Mouse (Mus musculus) intestine, embryonic 16.5 days (tissue): ENCODE measurements around the gene Asb1. TPM values are rescaled to one million over a fixed set of nuclear protein-coding genes. Genes with fewer than 3 reads are reported as not detected.

Experiments used
- ATAC-seq: fragments of 200-750 bp; cut with Nextera tagmentation; 2 replicates; pipeline ENCODE4 v1.8.0; 2017; ENCODE audit warnings: moderate TSS enrichment, moderate library complexity
- H3K27ac ChIP-seq: fragments of 300-500 bp; sonication (generic); 2 replicates; pipeline ENCODE4 v1.5.1; 2014; ENCODE audit warnings: mild to moderate bottlenecking, low read length
- H3K27me3 ChIP-seq: fragments of 300-500 bp; sonication (generic); replicated peaks from 2 replicates; pipeline ENCODE4 v1.6.1; 2014; ENCODE audit warnings: low read length, control low read depth, mixed read lengths; ENCODE audit not compliant: control insufficient read depth, insufficient read depth
- H3K36me3 ChIP-seq: fragments of 300-500 bp; sonication (generic); 2 replicates; pipeline ENCODE4 v1.6.1; 2014; ENCODE audit warnings: low read length, control low read depth; ENCODE audit not compliant: control insufficient read depth, insufficient read depth
- H3K4me1 ChIP-seq: fragments of 300-500 bp; sonication (generic); 2 replicates; pipeline ENCODE4 v1.6.1; 2014; ENCODE audit warnings: low read length, control low read depth, mixed read lengths; ENCODE audit not compliant: control insufficient read depth, insufficient read depth
- H3K4me2 ChIP-seq: fragments of 300-500 bp; sonication (generic); 2 replicates; pipeline ENCODE4 v1.6.1; 2014; ENCODE audit warnings: low read depth, low read length, control low read depth
- H3K4me3 ChIP-seq: fragments of 300-500 bp; sonication (generic); 2 replicates; pipeline ENCODE4 v1.5.1; 2014; ENCODE audit warnings: mild to moderate bottlenecking, low read length
- H3K9ac ChIP-seq: fragments of 300-500 bp; sonication (generic); 2 replicates; pipeline ENCODE4 v1.6.1; 2014; ENCODE audit warnings: low read depth, low read length
- H3K9me3 ChIP-seq: fragments of 300-500 bp; sonication (generic); 2 replicates; pipeline ENCODE4 v1.6.1; 2016; ENCODE audit warnings: low read length, control low read depth; ENCODE audit not compliant: control insufficient read depth
- WGBS: fragments of 180-500 bp; shearing (Covaris S2); extraction: QIAGEN DNeasy Blood & Tissue Kit; methylation state at CpG from one replicate; pipeline ENCODE4 v1.1.7; 2014; 5-methylcytosine and 5-hydroxymethylcytosine counted together
- polyA plus RNA-seq: library from polyadenylated mRNA; unstranded; fragments of >200 nt; fragmentation: Nextera tagmentation; extraction: Ambion mirVana; gene quantifications from 2 replicates; pipeline ENCODE4 v1.2.1, GENCODE M21; 2015

Asb1 gene
- 3.1 and 3.4 TPM in 2 replicates for polyA plus RNA-seq

DNA sequence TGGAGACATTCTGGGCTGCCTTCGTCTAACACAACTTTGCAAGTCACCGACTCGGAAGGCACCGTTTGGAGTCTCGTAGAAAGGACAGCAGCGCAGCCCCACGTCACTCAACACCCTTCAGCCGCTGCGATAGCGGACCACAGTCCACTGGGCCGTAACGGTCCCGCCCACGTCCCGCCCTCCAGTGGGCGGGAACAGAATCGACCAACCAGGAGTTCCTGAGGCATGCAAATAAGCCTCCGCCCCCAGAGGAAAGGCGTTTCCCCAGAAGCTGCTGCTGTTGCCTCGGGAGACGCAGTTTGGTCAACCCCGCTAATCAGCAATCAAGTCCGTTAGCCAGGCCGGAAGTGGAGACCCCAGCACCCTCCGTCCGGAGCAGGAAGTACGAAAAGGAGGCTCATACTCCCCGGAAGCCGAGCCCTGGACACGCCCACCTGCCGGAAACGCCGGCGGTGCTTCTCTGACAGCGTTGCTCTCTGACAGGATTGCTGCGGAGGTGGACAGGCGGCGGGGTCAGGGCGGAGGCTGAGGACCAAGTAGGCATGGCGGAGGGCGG, at the start of gene Asb1:
Gene Asb1 (plus strand): TSS at position 274 of the 556 bp plus-strand sequence.
- peaks cover 6% of the 10 kb centered on the region; the same call in 1 of the 2 replicates for H3K27me3 ChIP-seq
- H3K4me1 ChIP-seq = peaks cover 12% of the 10 kb centered on the region
- 0 out of 2 replicates have a peak within 1 kb of the TSS, but pooled peaks have one; percentile 33 for H3K27ac ChIP-seq
- peak within 1 kb of the TSS; percentile 96 for H3K4me2 ChIP-seq
- no peaks in the 10 kb centered on the region for H3K36me3 ChIP-seq
- no peaks in the 10 kb centered on the region for H3K9me3 ChIP-seq
- peak; percentile 98 for ATAC-seq
- WGBS = under 1% methylated on average over 41 of the region's 41 CpGs
- peak within 1 kb of the TSS; percentile 93 for H3K4me3 ChIP-seq
- H3K9ac ChIP-seq = peak within 1 kb of the TSS; percentile 81

DNA sequence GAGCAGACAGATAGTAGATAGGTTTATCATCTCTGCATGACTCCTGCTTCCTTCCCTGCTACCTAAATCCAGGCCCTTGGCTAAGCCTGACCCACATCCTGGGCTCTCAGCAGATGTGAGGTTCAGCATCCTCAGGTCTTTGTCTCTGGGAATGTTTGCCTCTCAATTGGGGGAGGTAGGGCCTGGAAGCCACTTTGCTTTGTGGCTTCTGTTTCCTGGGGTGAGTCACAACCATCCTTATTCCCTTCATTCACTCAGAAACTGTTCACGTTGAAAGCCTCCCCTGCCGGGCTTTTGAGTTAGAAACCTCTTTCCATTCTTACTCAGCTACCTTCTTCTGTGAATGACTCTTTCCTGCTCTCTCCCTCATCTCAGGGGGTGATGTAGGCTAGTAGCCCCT, 47.6 kb upstream of the Asb1 start:
- Histone ChIP-seq H3K27ac (no peak overlapping the region), H3K36me3 (no peaks in the 10 kb centered on the region), H3K4me2 (no peak overlapping the region), H3K9ac (no peak overlapping the region), H3K9me3 (no peaks in the 10 kb centered on the region), H3K27me3 (no peaks in the 10 kb centered on the region), H3K4me3 (no peak overlapping the region), H3K4me1 (peaks cover 10% of the 10 kb centered on the region)
- 51% methylated on average over 2 of the region's 2 CpGs for WGBS
- no peak for ATAC-seq

DNA sequence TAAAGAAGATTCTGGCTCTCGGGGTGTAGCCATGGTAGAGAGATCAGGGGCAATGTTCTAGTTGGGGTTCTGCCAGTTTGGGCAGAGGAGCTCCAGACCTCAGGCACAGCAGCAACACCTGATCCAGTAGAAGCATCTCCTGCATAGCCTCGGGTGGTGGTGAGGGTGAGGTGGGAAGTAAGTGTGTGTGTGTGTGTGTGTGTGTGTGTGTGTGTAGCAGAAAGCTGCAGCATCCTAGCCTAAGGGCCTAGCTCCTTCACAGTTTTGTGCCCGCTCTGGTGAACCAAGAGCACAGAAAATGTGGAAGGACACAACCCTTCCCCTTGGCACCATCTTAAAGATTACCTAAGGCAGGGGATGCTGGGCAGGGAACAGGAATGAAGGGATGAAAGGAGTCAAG, 46.4 kb upstream of the Asb1 start:
- no peak overlapping the region for H3K27ac ChIP-seq
- 0 out of 2 replicates have a peak, but pooled peaks have one; percentile 16 for ATAC-seq
- no peaks in the 10 kb centered on the region for H3K27me3 ChIP-seq
- no peaks in the 10 kb centered on the region for H3K36me3 ChIP-seq
- H3K4me3 ChIP-seq = peak overlapping the region; percentile 91; the same call in 1 of the 2 replicates
- WGBS = 38% methylated on average over 3 of the region's 3 CpGs
- peak overlapping the region; percentile 90 for H3K4me2 ChIP-seq
- H3K9me3 ChIP-seq = no peaks in the 10 kb centered on the region
- H3K4me1 ChIP-seq = peaks cover 10% of the 10 kb centered on the region
- H3K9ac ChIP-seq = peak overlapping the region; percentile 53

DNA sequence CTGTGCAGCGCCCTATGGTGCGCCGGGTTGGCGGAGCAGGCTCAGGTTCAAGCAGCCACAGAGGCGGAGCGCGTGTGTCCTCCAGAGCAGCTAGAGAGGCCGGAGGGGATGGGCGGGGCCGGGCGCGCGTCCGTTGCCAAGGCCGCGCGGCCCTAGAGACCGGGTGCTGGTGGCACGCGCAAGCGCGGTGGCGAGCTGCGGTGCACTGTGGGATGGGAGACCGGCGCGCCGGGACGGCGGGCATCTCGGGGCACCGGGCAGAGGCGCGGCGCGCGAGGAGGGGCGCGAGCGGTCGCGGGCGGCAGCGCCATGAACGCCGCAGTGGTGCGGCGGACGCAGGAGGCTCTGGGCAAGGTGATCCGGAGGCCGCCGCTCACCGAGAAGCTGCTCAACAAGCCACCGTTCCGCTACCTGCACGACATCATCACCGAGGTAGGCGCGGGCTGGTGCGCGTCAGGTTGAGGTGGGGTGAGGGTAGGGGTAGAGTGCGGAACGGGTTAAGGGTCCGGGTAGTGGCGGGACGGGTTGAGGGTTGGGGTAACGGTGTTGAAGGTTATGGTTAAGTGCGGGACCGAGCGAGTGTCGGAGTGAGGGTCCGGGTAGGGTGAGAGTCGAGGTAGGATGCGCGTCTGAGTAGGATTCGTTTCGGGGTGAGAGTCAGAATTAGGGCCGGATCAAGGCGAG, 45.7 kb upstream of the Asb1 start, which contains the start of gene Traf3ip1:
Gene Traf3ip1 (plus strand): TSS at position 191 of the 684 bp plus-strand sequence.
- Histone ChIP-seq H3K36me3 (no peaks in the 10 kb centered on the region), H3K9me3 (no peaks in the 10 kb centered on the region), H3K9ac (peak within 1 kb of the TSS; percentile 84), H3K27me3 (no peaks in the 10 kb centered on the region), H3K27ac (no peak within 1 kb of the TSS), H3K4me3 (peak within 1 kb of the TSS; percentile 91), H3K4me1 (peaks cover 10% of the 10 kb centered on the region), H3K4me2 (peak within 1 kb of the TSS; percentile 90)
- peak; percentile 100 for ATAC-seq
- WGBS = under 1% methylated on average over 77 of the region's 79 CpGs

DNA sequence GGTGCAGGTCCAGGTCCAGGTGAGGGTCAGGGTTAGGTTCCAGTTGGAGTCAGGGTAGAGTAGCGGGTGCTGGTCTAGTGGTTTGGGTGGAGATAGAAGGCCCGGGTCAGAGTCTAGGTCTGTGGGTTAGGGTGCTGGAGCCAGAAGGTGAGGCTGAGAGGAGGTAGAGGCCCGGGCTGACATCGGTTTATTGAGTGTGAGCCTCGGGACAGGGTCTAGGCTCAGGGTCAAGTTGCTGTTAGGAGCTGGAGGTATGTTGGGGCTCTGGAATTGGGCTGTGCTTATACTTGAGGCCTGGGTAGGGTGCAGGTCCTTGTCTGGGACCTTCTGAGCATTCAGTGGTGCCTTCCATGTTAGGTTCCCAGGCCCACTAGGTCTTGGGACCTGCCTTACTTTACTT, 45.0 kb upstream of the Asb1 start:
- H3K4me1 ChIP-seq = peaks cover 10% of the 10 kb centered on the region
- peak overlapping the region; percentile 90 for H3K4me2 ChIP-seq
- no peaks in the 10 kb centered on the region for H3K9me3 ChIP-seq
- 38% methylated on average over 5 of the region's 5 CpGs for WGBS
- no peaks in the 10 kb centered on the region for H3K36me3 ChIP-seq
- H3K27ac ChIP-seq = no peak overlapping the region
- H3K27me3 ChIP-seq = no peaks in the 10 kb centered on the region
- H3K9ac ChIP-seq = peak overlapping the region; percentile 84
- H3K4me3 ChIP-seq = peak overlapping the region; percentile 91
- ATAC-seq = no peak

- Histone ChIP-seq H3K9ac (no peak overlapping the region), H3K36me3 (peaks cover 3% of the 10 kb centered on the region; the same call in 1 of the 2 replicates), H3K9me3 (no peaks in the 10 kb centered on the region), H3K4me1 (peaks cover 10% of the 10 kb centered on the region), H3K27me3 (no peaks in the 10 kb centered on the region), H3K27ac (no peak overlapping the region), H3K4me2 (no peak overlapping the region), H3K4me3 (no peak overlapping the region)
- ATAC-seq = no peak
- 95% methylated on average over 6 of the region's 6 CpGs for WGBS
These were observed 41.8 kb upstream of the Asb1 start for GRCm38 (mm10) chr1:91498579-91498978.

DNA sequence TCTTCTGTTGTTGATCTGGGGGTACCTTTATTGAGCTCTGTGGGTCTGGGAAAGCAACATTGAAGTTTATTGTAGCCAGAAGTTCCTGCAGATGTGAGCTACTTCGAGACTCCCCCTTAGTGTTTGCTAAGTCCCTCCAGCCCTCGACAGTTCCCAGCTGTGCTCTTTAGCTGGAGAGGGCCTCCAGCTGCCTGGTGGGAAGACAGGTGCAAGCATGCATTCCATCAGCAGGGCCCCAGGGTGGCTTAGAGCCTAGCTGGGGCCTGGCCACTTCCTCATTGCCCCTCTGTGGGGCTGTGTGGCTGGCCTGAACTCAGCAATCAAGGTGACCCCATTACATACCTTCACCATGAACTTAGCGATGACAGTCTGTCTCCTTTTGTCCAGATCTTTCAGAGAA, 35.7 kb upstream of the Asb1 start:
- H3K36me3 ChIP-seq = peaks cover 3% of the 10 kb centered on the region; the same call in 1 of the 2 replicates
- WGBS = 53% methylated on average over 3 of the region's 3 CpGs
- no peak overlapping the region for H3K27ac ChIP-seq
- no peak overlapping the region for H3K4me2 ChIP-seq
- H3K9me3 ChIP-seq = no peaks in the 10 kb centered on the region
- H3K4me3 ChIP-seq = no peak overlapping the region
- peak; percentile 93 for ATAC-seq
- no peaks in the 10 kb centered on the region for H3K27me3 ChIP-seq
- H3K4me1 ChIP-seq = peaks cover 4% of the 10 kb centered on the region; the same call in 1 of the 2 replicates
- no peak overlapping the region for H3K9ac ChIP-seq

- H3K36me3 ChIP-seq = no peaks in the 10 kb centered on the region
- no peak for ATAC-seq
- H3K9me3 ChIP-seq = no peaks in the 10 kb centered on the region
- WGBS = 78% methylated on average over 11 of the region's 11 CpGs
- H3K4me2 ChIP-seq = no peak overlapping the region
- H3K4me3 ChIP-seq = no peak overlapping the region
- H3K9ac ChIP-seq = no peak overlapping the region
- no peak overlapping the region for H3K27ac ChIP-seq
- H3K4me1 ChIP-seq = no peaks in the 10 kb centered on the region
- no peaks in the 10 kb centered on the region for H3K27me3 ChIP-seq
These were observed 25.4 kb upstream of the Asb1 start for GRCm38 (mm10) chr1:91514916-91515315.

DNA sequence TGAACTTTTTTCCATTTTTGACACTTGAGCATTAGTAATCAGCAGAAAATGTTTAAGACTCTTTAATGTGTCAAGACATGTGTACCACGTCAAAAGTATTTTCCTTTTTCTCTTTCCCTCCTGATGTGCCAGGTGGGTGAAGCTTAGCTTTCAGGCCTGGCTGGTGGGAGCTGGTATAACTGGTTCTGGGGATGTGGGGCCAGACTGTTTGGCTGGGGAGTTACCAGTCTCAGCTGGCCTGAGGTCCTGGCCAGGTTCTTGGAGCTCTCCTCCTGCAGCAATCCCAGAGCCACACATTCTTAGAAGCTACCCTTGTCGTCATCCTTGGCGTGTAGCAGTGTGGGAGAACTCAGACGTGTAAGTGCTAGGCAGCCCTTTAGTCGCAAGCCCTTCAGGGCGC, 24.7 kb upstream of the Asb1 start:
- ATAC-seq = no peak
- no peaks in the 10 kb centered on the region for H3K4me1 ChIP-seq
- no peaks in the 10 kb centered on the region for H3K27me3 ChIP-seq
- no peak overlapping the region for H3K4me3 ChIP-seq
- no peaks in the 10 kb centered on the region for H3K36me3 ChIP-seq
- H3K9ac ChIP-seq = no peak overlapping the region
- no peak overlapping the region for H3K4me2 ChIP-seq
- WGBS = 82% methylated on average over 6 of the region's 6 CpGs
- H3K9me3 ChIP-seq = no peaks in the 10 kb centered on the region
- no peak overlapping the region for H3K27ac ChIP-seq
